In genomic region chrX:163912791-163913190, GRCm38 (mm10) we compare ENCODE assay signal across 8 mouse cellular contexts. TPM values are rescaled to one million over a fixed set of nuclear protein-coding genes. Genes with fewer than 3 reads are reported as not detected.
DNase-seq lines count a peak whose midpoint lies in the region; ATAC-seq and TF ChIP-seq lines count a peak whose summit lies in the region.

No protein-coding gene starts in this region.

- DNase-seq in cerebellum, adult 18-20 months: peak; percentile 13 to 36
- no peak for DNase-seq in lung, adult 2 months
- DNase-seq in lung, adult 18-20 months: no peak
- DNase-seq in brain, embryonic 14.5 days (ENCODE audit: low read depth): peak; percentile 53
- peak; percentile 3 for DNase-seq in lung, postnatal 10 days
- DNase-seq in adrenal gland, adult 18-20 months (ENCODE audit: low spot score in 2 of 2): no peak
- DNase-seq in heart, adult 8-10 months (ENCODE audit: low spot score): no peak

- ATAC-seq in cerebellum, adult (ENCODE audit: insufficient number of reproducible peaks, low FRiP score, low TSS enrichment): no peak

- peak; percentile 38; the same call in 1 of the 2 replicates for TF ChIP-seq CTCF in lung, adult 2 months (IDR thresholded peaks at IDR 0.05; ENCODE audit: insufficient read depth, low read length)
- TF ChIP-seq CTCF in brain, embryonic 14.5 days (IDR thresholded peaks at IDR 0.05; ENCODE audit: borderline replicate concordance, extremely low read depth, insufficient read depth, insufficient read length): peak; percentile 63; the same call in 1 of the 2 replicates

- TF ChIP-seq POLR2A in lung, adult 2 months (IDR thresholded peaks at IDR 0.05; ENCODE audit: borderline replicate concordance, extremely low read depth, low read depth, low read length): no peak
- no peak for TF ChIP-seq POLR2A in brain, embryonic 14.5 days (IDR thresholded peaks at IDR 0.05; ENCODE audit: borderline replicate concordance, extremely low read depth, insufficient read depth, insufficient read length, poor library complexity, severe bottlenecking)

- no peak overlapping the region for H3K4me3 ChIP-seq in lung, adult 2 months (replicated peaks; ENCODE audit: extremely low read depth, low read depth, low read length)

- no peaks in the 10 kb centered on the region; the same call in 1 of the 2 replicates for H3K4me1 ChIP-seq in lung, adult 2 months (ENCODE audit: control insufficient read depth, insufficient read depth, low read length)

RNA-seq across cellular contexts. Expression of gene Ap1s2, which starts 4.0 kb away (rescaled TPM):
- 4.1 and 6.6 TPM in 2 replicates for polyA plus RNA-seq in lung, adult 2 months (2012; rRNA removed)
- 39.7 and 47.6 TPM in 2 replicates for polyA plus RNA-seq in brain, embryonic 14.5 days (2012; rRNA removed)
- total RNA-seq in adrenal gland, adult 18-20 months (2021): 10 to 100 TPM; 16.5 to 17.4 TPM
- 10 to 100 TPM; 18.5 to 36.3 (median 27.2) TPM for total RNA-seq in heart, adult 8-10 months (2022)

RNA-seq across cellular contexts. Expression of gene Zrsr2, which starts 45.7 kb away (rescaled TPM):
- polyA plus RNA-seq in lung, adult 2 months (2012; rRNA removed): 9.7 and 13.5 TPM in 2 replicates
- 20.3 and 27.6 TPM in 2 replicates for polyA plus RNA-seq in brain, embryonic 14.5 days (2012; rRNA removed)
- 10 to 100 TPM; 21.7 to 22.5 TPM for total RNA-seq in adrenal gland, adult 18-20 months (2021)
- 10 to 100 TPM in 3 of 4 experiments, 1 to 10 TPM in 1; 6.4 to 11.5 (median 11.1) TPM for total RNA-seq in heart, adult 8-10 months (2022)

Comparison
In these comparisons a context has a peak if more than half of its experiments do, and no peak if none do; other contexts are left out.
1. DNase-seq: peak in cerebellum, adult 18-20 months (2 of 2), brain, embryonic 14.5 days (single experiment) and lung, postnatal 10 days (single experiment); none in lung, adult 2 months (single experiment), lung, adult 18-20 months (0 of 2), adrenal gland, adult 18-20 months (0 of 2) and heart, adult 8-10 months (single experiment).